Mouse (Mus musculus) Patski (cell line): ENCODE data around the gene Slc7a9. TPM values are rescaled to one million over a fixed set of nuclear protein-coding genes. Genes with fewer than 3 reads are reported as not detected.
A peak's percentile ranks its signal among the peaks of the same experiment; 100 is the strongest.

ENCODE experiments used
- ATAC-seq: fragments of 100-300 bp; one replicate; pipeline ENCODE4 v1.8.0; 2021
- CTCF ChIA-PET: fragments of 350-600 bp; sonication (Branson Sonifier 250); formaldehyde crosslinking; loops from one replicate; lab custom pipeline; 2022; ENCODE audit warnings: inconsistent platforms; lab: Charles Lee
- POLR2A ChIA-PET: fragments of 350-600 bp; sonication (Branson Sonifier 250); formaldehyde crosslinking; loops from one replicate; lab custom pipeline; 2022; ENCODE audit warnings: antibody characterized with exemption, inconsistent platforms; lab: Charles Lee
- DNase-seq: peaks from one replicate; pipeline ENCODE4 v3.0.0-alpha.2; 2011; ENCODE audit warnings: low read depth, low spot score
- H3K27me3 ChIP-seq: fragments of 371-371 bp; one replicate; pipeline ENCODE4 v1.5.1; 2021
- CTCF ChIP-seq: fragments of 100-300 bp; IDR thresholded peaks from one replicate; pipeline ENCODE4 v1.5.1; 2021
- in situ Hi-C: fragments of 300-500 bp; cut with MboI; formaldehyde crosslinking; loops from 3 replicates; pipeline ENCODE4 v1.11.1; 2018; ENCODE audit warnings: low pct_unique_long_range_greater_than_20kb, mixed read lengths
- polyA plus RNA-seq: library from polyadenylated mRNA; unstranded; gene quantifications from one replicate; pipeline ENCODE4 v1.2.3, GENCODE M21; 2021

The Slc7a9 gene
- polyA plus RNA-seq = not detected

- in situ Hi-C loops = no loop called here
- ChIA-PET POLR2A (no interaction called here), CTCF (no interaction called here)
- ATAC-seq = no peak
- DNase-seq = no peak
- TF ChIP-seq CTCF = no peak
- H3K27me3 ChIP-seq = no peaks in the 10 kb centered on the region
Observed at GRCm38 (mm10) chr7:35447996-35448846, at the start of gene Slc7a9. Gene Slc7a9, plus strand, starts transcription at chr7:35448796.

- no peak for ATAC-seq
- in situ Hi-C loops = no loop called here
- ChIA-PET POLR2A (no interaction called here), CTCF (no interaction called here)
- no peaks in the 10 kb centered on the region for H3K27me3 ChIP-seq
- DNase-seq = no peak
- no peak for TF ChIP-seq CTCF
Observed at GRCm38 (mm10) chr7:35401169-35401568, 47.4 kb upstream of the Slc7a9 start.

GRCm38 (mm10) chr7:35415226-35415625, 33.4 kb upstream of the Slc7a9 start:
- DNase-seq (no peak), ATAC-seq (no peak)
- POLR2A ChIA-PET = no interaction called here
- in situ Hi-C loops = no loop called here
- H3K27me3 ChIP-seq = no peaks in the 10 kb centered on the region
- CTCF ChIA-PET = no interaction called here
- TF ChIP-seq CTCF = no peak

- CTCF ChIA-PET = no interaction called here
- in situ Hi-C loops = no loop called here
- ATAC-seq = no peak
- POLR2A ChIA-PET = no interaction called here
- DNase-seq = peak; percentile 3
- H3K27me3 ChIP-seq = no peaks in the 10 kb centered on the region
- TF ChIP-seq CTCF = no peak
Observed at GRCm38 (mm10) chr7:35415801-35416653, 32.6 kb upstream of the Slc7a9 start.

GRCm38 (mm10) chr7:35416654-35416948, 32.0 kb upstream of the Slc7a9 start:
- in situ Hi-C loops = no loop called here
- POLR2A ChIA-PET = no interaction called here
- ATAC-seq = no peak
- no peaks in the 10 kb centered on the region for H3K27me3 ChIP-seq
- no peak for TF ChIP-seq CTCF
- DNase-seq = no peak
- CTCF ChIA-PET = no interaction called here

- POLR2A ChIA-PET = no interaction called here
- no peak for ATAC-seq
- no peak for DNase-seq
- in situ Hi-C loops = no loop called here
- CTCF ChIA-PET = no interaction called here
- no peak for TF ChIP-seq CTCF
- no peaks in the 10 kb centered on the region for H3K27me3 ChIP-seq
Observed at GRCm38 (mm10) chr7:35423071-35423470, 25.5 kb upstream of the Slc7a9 start.

GRCm38 (mm10) chr7:35428146-35428545, 20.4 kb upstream of the Slc7a9 start:
- DNase-seq (no peak), ATAC-seq (no peak)
- ChIA-PET CTCF (no interaction called here), POLR2A (no interaction called here)
- H3K27me3 ChIP-seq = no peaks in the 10 kb centered on the region
- in situ Hi-C loops = no loop called here
- TF ChIP-seq CTCF = no peak

GRCm38 (mm10) chr7:35435266-35435665, 13.3 kb upstream of the Slc7a9 start:
- no peak for ATAC-seq
- DNase-seq = no peak
- CTCF ChIA-PET = no interaction called here
- POLR2A ChIA-PET = no interaction called here
- TF ChIP-seq CTCF = no peak
- no peaks in the 10 kb centered on the region for H3K27me3 ChIP-seq
- in situ Hi-C loops = no loop called here

GRCm38 (mm10) chr7:35447501-35447900, 1.1 kb upstream of the Slc7a9 start:
- in situ Hi-C loops = no loop called here
- TF ChIP-seq CTCF = no peak
- H3K27me3 ChIP-seq = no peaks in the 10 kb centered on the region
- DNase-seq (no peak), ATAC-seq (no peak)
- ChIA-PET POLR2A (no interaction called here), CTCF (no interaction called here)

GRCm38 (mm10) chr7:35448867-35449266, 271 bp downstream of the Slc7a9 start:
- no peak for TF ChIP-seq CTCF
- CTCF ChIA-PET = no interaction called here
- POLR2A ChIA-PET = interaction anchor here (0.6 kb wide), 1 partner anchor 49 kb away, joined by 3 read pairs; no protein-coding TSS in a partner anchor
- DNase-seq (no peak), ATAC-seq (no peak)
- in situ Hi-C loops = no loop called here
- H3K27me3 ChIP-seq = peaks cover 2% of the 10 kb centered on the region
